Mouse (Mus musculus): ENCODE data around the gene Cox4i1. TPM values are rescaled to one million over a fixed set of nuclear protein-coding genes. Genes with fewer than 3 reads are reported as not detected.

The Cox4i1 gene
- polyA plus RNA-seq (2015; fragmentation: Nextera tagmentation; extraction: Ambion mirVana): 1,161 and 1,200 TPM in 2 replicates

GRCm38 (mm10) chr8:120667561-120668373 lies at the start of gene Cox4i1, which contains the start of gene Gm27021:
TSS of gene Cox4i1 (plus strand) at chr8:120668222.
TSS of gene Gm27021 (minus strand) at chr8:120668079.
- peak; percentile 94 for DNase-seq (ENCODE audit: low spot score)

- DNase-seq (ENCODE audit: low spot score): no peak
Measured at GRCm38 (mm10) chr8:120619235-120620180, 48.5 kb upstream of the Cox4i1 start.

DNA sequence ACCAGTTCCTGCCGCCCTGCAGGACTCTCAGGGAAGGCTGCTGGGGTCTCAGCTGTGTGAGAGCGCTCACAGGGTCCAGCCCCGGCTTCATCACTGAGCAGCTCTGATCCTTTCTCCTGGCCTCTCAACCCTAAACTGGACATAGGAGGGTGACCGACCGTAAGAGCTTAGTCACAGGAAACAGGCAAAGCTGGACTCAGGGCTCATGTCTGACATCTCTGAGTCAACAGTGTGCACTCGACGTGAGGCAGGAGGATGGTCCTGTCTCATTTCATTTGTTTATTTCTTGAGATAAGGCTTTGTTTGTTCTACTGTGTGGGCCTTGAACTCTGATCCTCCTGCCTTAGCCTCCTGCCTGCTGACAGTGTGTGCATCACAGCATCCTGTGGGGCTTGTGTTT lies 47.6 kb upstream of the Cox4i1 start:
- DNase-seq (ENCODE audit: low spot score): no peak

GRCm38 (mm10) chr8:120622161-120622560 lies 45.9 kb upstream of the Cox4i1 start:
- no peak for DNase-seq (ENCODE audit: low spot score)

DNA sequence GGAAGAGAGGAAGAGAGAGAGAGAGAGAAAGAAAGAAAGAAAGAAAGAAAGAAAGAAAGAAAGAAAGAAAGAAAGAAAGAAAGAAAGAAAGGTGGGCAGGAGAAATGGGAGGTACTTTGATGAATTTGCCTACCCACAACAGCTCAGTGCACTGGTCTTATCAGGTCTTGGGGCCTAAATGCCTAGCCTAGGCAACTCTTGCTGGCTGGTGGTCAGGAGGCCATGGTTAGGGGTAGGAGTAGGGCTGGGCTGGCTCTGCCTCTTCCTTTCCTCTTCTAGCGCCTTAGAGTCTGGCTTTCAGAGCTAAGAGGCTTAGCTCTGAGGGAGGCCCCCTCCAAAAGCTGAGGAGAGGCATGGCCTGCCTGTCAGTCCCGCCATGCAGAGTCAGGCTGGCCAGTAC lies 44.4 kb upstream of the Cox4i1 start:
- DNase-seq (ENCODE audit: low spot score): no peak

GRCm38 (mm10) chr8:120626461-120626860 lies 41.6 kb upstream of the Cox4i1 start:
- no peak for DNase-seq (ENCODE audit: low spot score)

DNA sequence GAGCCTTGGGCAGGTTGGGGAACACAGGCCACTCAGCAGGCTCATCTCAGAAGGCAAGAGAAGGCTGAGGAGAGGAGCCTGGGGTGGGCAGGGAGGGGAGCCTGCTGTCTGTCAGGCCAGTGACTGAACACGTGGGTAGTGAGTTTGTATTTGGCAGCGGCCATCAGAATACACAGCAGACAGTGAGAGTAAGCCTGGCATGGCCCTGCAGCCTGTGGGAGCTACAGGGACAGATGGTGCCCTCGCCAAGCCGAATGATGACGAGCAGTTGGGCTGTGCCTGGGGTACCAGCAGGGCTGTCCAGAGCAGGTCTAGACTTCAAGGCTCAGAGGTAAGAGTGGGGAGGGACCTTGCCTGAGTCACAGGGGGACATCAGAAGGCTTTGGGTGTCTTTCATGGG lies 40.7 kb upstream of the Cox4i1 start:
- no peak for DNase-seq (ENCODE audit: low spot score)

GRCm38 (mm10) chr8:120630031-120630430 lies 38.0 kb upstream of the Cox4i1 start:
- DNase-seq (ENCODE audit: low spot score): no peak

DNA sequence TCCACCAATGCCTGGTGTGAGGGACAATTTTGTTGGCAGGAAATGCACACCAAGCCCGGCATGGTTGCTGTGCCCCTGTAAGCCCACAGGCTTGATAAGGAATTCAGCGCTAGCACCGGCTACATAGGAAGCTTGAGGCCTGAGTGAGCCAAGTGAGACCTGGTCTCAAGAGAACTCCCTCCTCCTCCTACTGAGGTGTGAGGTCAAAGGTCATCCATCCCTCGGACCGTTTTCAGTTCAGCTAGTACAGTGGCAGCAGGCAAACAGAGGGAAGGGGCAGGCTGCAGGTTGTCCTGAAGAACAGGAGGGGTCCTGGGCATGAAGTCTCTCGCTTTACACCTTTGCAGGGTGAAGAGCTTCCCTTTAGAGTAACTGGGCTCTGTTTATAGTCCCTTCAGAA lies 37.2 kb upstream of the Cox4i1 start:
- no peak for DNase-seq (ENCODE audit: low spot score)

GRCm38 (mm10) chr8:120631441-120632375 lies 36.3 kb upstream of the Cox4i1 start:
- DNase-seq (ENCODE audit: low spot score): no peak

- no peak for DNase-seq (ENCODE audit: low spot score)
Measured at GRCm38 (mm10) chr8:120632969-120633664, 34.9 kb upstream of the Cox4i1 start.

- no peak for DNase-seq (ENCODE audit: low spot score)
Measured at GRCm38 (mm10) chr8:120633665-120634271, 34.3 kb upstream of the Cox4i1 start.

GRCm38 (mm10) chr8:120634329-120634839 lies 33.6 kb upstream of the Cox4i1 start:
- peak; percentile 67 for DNase-seq (ENCODE audit: low spot score)

DNA sequence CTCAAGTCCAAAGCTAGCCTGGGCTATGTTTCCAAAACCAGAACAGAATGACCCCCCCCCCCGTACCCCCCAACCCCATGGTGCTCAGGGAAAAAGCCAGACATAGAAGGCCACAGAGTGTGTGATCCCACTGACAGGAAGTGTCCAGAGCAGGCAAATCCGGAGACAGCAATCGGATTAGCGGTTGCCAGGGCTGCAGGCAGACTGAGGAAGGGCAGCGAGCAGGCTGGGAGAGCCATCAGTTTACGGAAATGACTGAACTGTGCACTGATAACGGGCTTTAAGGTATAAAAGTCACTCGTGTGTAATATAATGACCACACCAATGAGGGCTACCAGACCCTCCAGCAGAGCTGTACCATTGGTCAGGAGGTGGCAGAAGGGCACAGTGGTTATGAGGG lies 26.8 kb upstream of the Cox4i1 start:
- DNase-seq (ENCODE audit: low spot score): no peak

GRCm38 (mm10) chr8:120642031-120642662 lies 25.9 kb upstream of the Cox4i1 start:
- peak; percentile 14 for DNase-seq (ENCODE audit: low spot score)

DNA sequence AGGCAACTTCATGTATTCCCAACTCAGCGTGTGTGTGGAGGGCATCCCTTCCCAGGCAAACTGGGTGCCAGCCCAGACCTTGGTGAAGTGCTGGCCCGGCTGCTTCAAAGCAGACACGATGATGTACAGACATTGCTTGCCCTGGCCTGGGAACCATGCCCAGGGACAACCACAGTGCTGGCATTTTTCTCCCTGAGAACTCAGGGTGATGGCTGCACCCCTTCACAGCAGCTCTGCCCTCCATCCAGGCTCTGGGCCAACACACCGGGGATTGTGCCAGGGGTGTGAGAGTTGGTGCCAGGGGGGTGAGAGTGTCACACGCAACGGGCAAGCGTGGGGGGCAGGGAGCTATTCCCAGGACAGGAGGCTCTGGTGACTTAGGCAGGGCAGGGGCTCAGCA lies 23.4 kb upstream of the Cox4i1 start:
- DNase-seq (ENCODE audit: low spot score): no peak

DNA sequence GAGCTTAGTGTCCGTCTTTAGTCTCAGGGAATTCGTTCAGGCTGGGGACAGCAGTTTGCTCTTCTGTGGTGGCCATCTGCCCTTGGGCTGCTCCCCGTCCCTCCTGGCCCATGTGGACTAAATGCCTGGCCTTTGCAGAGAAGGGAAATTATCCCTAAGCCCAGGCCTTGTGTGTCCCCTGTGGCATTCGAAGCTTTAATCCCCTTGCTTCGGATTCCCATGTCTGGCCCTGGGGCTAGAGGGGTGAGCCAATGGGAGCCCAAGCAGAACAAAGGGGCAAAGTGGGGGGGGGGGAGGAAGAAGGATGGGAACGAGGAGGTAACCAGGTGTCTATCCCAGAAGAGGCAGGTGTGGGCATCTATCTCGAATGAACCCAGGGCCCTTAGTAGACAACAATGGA lies 20.5 kb upstream of the Cox4i1 start, which contains the start of gene 1190005I06Rik:
1190005I06Rik (minus strand) TSS at position 101 of the 400 bp plus-strand sequence.
- DNase-seq (ENCODE audit: low spot score): no peak

DNA sequence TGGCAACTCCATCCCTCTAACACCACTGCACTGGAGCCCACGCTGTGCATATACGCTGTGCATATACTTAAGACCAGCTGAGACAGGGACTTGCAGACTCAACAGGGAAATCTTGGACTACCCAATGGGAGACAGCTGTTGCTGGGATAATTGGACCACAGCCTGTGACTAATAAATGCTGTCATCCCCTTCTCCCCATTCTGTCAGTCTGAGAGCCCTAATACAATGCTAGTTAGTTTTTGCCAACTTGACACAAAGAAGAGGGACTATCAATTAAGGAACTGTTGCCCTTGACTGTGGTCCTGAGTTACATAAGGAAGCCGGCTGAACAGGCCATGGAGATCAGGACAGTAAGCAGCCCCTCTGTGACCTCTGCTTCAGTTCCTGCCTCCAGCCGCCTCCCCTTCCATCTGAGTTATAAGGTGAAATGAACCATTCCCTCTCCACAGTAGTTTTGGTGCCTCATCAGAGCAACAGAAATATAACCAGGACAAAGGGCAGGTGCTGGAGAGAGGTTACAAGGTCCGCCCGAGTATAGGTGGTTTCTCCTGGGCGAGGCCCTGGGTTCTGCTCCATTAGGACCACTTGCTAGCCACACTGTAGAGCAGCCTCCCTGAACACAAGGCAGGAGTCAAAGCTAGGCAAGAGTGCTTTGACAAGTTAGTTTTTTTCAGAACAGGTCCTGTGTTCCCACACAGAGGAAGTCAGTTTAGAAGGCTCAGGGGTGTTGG lies 11.5 kb upstream of the Cox4i1 start:
- DNase-seq (ENCODE audit: low spot score): no peak
